9 mouse cellular contexts compared by ENCODE assay signal in genomic region chr7:64351087-64351486, GRCm38 (mm10). TPM values are rescaled to one million over a fixed set of nuclear protein-coding genes. Genes with fewer than 3 reads are reported as not detected.
DNase-seq lines count a peak whose midpoint lies in the region; ATAC-seq and TF ChIP-seq lines count a peak whose summit lies in the region.
"Had no signal": no experiment of that assay in that cellular context is flagged by ENCODE, and none has a peak within 500 bp of the region (broad histone marks: within the 10 kb centered on the region; RNA-seq: fewer than 3 reads in every experiment).

No protein-coding gene starts in this region.

- no peak overlapping the region for H3K4me2 ChIP-seq in midbrain, postnatal 0 days (ENCODE audit: low read depth, low read length, poor library complexity, severe bottlenecking)
- no peak overlapping the region for H3K4me2 ChIP-seq in liver, embryonic 12.5 days
- H3K4me2 ChIP-seq: limb, embryonic 15.5 days had no signal

- WGBS in midbrain, postnatal 0 days = 58% methylated on average over 4 of the region's 4 CpGs
- 64% methylated on average over 4 of the region's 4 CpGs for WGBS in liver, embryonic 12.5 days (ENCODE audit: insufficient replicate concordance)

- no peak overlapping the region for H3K9ac ChIP-seq in midbrain, postnatal 0 days (replicated peaks; ENCODE audit: low read length, poor library complexity, severe bottlenecking)
- H3K9ac ChIP-seq in liver, embryonic 12.5 days = no peak overlapping the region
- H3K9ac ChIP-seq: limb, embryonic 15.5 days had no signal

- H3K36me3 ChIP-seq in midbrain, postnatal 0 days (ENCODE audit: insufficient read depth, low read length) = peaks cover 20% of the 10 kb centered on the region; the same call in 1 of the 2 replicates
- peaks cover 47% of the 10 kb centered on the region for H3K36me3 ChIP-seq in liver, embryonic 12.5 days

- DNase-seq in heart, adult 18-20 months = peak; percentile 17 to 25
- no peak for DNase-seq in heart, adult 8-10 months (ENCODE audit: low spot score)
- peak; percentile 78 to 84 for DNase-seq in cerebellum, adult 18-20 months
- peak; percentile 43 to 73 for DNase-seq in kidney, postnatal 25 days
- DNase-seq in midbrain, postnatal 0 days (ENCODE audit: low spot score) = peak; percentile 83
- DNase-seq in spleen, postnatal 4 days (ENCODE audit: low spot score in 2 of 2) = no peak
- DNase-seq in yolk sac, embryonic 10.5 days (ENCODE audit: low spot score) = no peak

- H3K9me3 ChIP-seq in midbrain, postnatal 0 days (ENCODE audit: low read length) = no peaks in the 10 kb centered on the region
- no peaks in the 10 kb centered on the region for H3K9me3 ChIP-seq in liver, embryonic 12.5 days (replicated peaks)
- H3K9me3 ChIP-seq: limb, embryonic 15.5 days had no signal

- H3K27me3 ChIP-seq in midbrain, postnatal 0 days (ENCODE audit: insufficient read depth, low read length) = no peaks in the 10 kb centered on the region
- no peaks in the 10 kb centered on the region for H3K27me3 ChIP-seq in liver, embryonic 12.5 days (replicated peaks)
- H3K27me3 ChIP-seq: limb, embryonic 15.5 days had no signal

- no peak overlapping the region for H3K4me3 ChIP-seq in midbrain, postnatal 0 days (ENCODE audit: low read depth, low read length)
- H3K4me3 ChIP-seq in liver, embryonic 12.5 days = no peak overlapping the region
- H3K4me3 ChIP-seq: limb, embryonic 15.5 days had no signal

- H3K27ac ChIP-seq in midbrain, postnatal 0 days (ENCODE audit: low read depth, low read length) = peak overlapping the region; percentile 68
- H3K27ac ChIP-seq in liver, embryonic 12.5 days = no peak overlapping the region
- H3K27ac ChIP-seq: limb, embryonic 15.5 days had no signal

- no peaks in the 10 kb centered on the region for H3K4me1 ChIP-seq in midbrain, postnatal 0 days (ENCODE audit: insufficient read depth, low read length)
- H3K4me1 ChIP-seq in liver, embryonic 12.5 days = no peaks in the 10 kb centered on the region
- H3K4me1 ChIP-seq: limb, embryonic 15.5 days had no signal

- TF ChIP-seq CTCF in midbrain, postnatal 0 days (IDR thresholded peaks at IDR 0.05) = no peak

- ATAC-seq in midbrain, postnatal 0 days (ENCODE audit: low FRiP score) = peak; percentile 78
- no peak for ATAC-seq in liver, embryonic 12.5 days

RNA-seq across cellular contexts. Expression of gene Fan1, which starts 22.8 kb away (rescaled TPM):
- 10 to 100 TPM in 1 of 2 experiments, 1 to 10 TPM in 1; 8.9 to 10.1 TPM for total RNA-seq in heart, adult 18-20 months (2021)
- 10 to 100 TPM in 3 of 4 experiments, 1 to 10 TPM in 1; 9.9 to 12.5 (median 10.9) TPM for total RNA-seq in heart, adult 8-10 months (2022)
- total RNA-seq in midbrain, postnatal 0 days (2014; rRNA removed) = 6.5 and 11.9 TPM in 2 replicates
- polyA plus RNA-seq in midbrain, postnatal 0 days (2015; fragmentation: Nextera tagmentation; extraction: Ambion mirVana) = 3.8 and 4.7 TPM in 2 replicates
- 3.1 TPM in 2 replicates for polyA plus RNA-seq in liver, embryonic 12.5 days (2016; fragmentation: Nextera tagmentation; extraction: Ambion mirVana)

RNA-seq across cellular contexts. Expression of gene Mphosph10, which starts 41.0 kb away (rescaled TPM):
- total RNA-seq in heart, adult 18-20 months (2021) = 10 to 100 TPM; 11.9 to 13.5 TPM
- total RNA-seq in heart, adult 8-10 months (2022) = 10 to 100 TPM; 13.0 to 15.5 (median 15.1) TPM
- 5.4 and 10.1 TPM in 2 replicates for total RNA-seq in midbrain, postnatal 0 days (2014; rRNA removed)
- polyA plus RNA-seq in midbrain, postnatal 0 days (2015; fragmentation: Nextera tagmentation; extraction: Ambion mirVana) = 19.2 and 20.3 TPM in 2 replicates
- 48.4 and 50.0 TPM in 2 replicates for polyA plus RNA-seq in liver, embryonic 12.5 days (2016; fragmentation: Nextera tagmentation; extraction: Ambion mirVana)

RNA-seq across cellular contexts. Expression of gene Mcee, which starts 41.3 kb away (rescaled TPM):
- total RNA-seq in heart, adult 18-20 months (2021) = 100 to 1,000 TPM; 169 to 199 TPM
- 100 to 1,000 TPM; 186 to 213 (median 202) TPM for total RNA-seq in heart, adult 8-10 months (2022)
- total RNA-seq in midbrain, postnatal 0 days (2014; rRNA removed) = 12.2 and 14.7 TPM in 2 replicates
- 43.6 and 44.2 TPM in 2 replicates for polyA plus RNA-seq in midbrain, postnatal 0 days (2015; fragmentation: Nextera tagmentation; extraction: Ambion mirVana)
- polyA plus RNA-seq in liver, embryonic 12.5 days (2016; fragmentation: Nextera tagmentation; extraction: Ambion mirVana) = 37.1 and 43.1 TPM in 2 replicates

Comparison
In these comparisons a context has a peak if more than half of its experiments do, and no peak if none do; other contexts are left out.
1. DNase-seq: peak in heart, adult 18-20 months (2 of 2), cerebellum, adult 18-20 months (2 of 2), kidney, postnatal 25 days (2 of 2) and midbrain, postnatal 0 days (single experiment); none in heart, adult 8-10 months (single experiment), spleen, postnatal 4 days (0 of 2) and yolk sac, embryonic 10.5 days (single experiment).
2. RNA of gene Mcee, which starts 41.3 kb away (total RNA-seq): 186 to 213 TPM in heart, adult 8-10 months and 169 to 199 TPM in heart, adult 18-20 months; 12.2 to 14.7 TPM in midbrain, postnatal 0 days; every median in the first group is over 10 times any median in the second.